Mouse (Mus musculus) adrenal gland, postnatal 0 days (tissue): ENCODE data around the gene Nf1. TPM values are rescaled to one million over a fixed set of nuclear protein-coding genes. Genes with fewer than 3 reads are reported as not detected.

Experiments
- polyA plus RNA-seq: library from polyadenylated mRNA; unstranded; fragments of >200 nt; fragmentation: Nextera tagmentation; extraction: Ambion mirVana; gene quantifications from 2 replicates; pipeline ENCODE4 v1.2.1, GENCODE M21; 2015

Nf1 gene
- 4.1 and 5.4 TPM in 2 replicates for polyA plus RNA-seq

DNA sequence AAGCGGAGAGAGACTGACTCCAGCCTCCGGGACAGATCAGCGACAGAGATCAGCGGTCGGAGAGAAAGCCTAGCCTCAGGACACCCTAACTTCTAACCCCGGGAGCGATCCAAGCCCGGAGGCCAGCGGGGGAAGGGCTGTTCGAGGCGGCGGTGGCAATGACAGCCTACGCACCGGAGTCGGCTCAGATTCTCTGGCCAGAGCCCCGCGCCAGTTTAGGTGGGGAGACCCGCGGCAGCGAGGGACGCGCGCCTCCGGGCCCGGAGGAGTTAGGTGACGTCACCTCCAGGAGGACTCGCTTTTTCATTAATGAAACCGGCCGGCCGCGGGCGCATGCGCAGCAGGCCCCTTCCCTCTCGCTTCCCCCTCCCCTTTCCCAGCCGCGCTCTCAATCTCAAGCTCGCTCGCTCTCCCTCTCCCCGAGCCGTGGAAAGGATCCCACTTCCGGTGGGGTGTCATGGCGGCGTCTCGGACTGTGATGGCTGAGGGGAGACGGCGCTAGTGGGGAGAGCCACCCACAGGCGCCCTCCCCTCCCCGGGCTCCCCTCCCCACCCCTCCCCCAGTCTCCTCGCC is at the start of gene Nf1:
Gene Nf1 (plus strand): TSS at position 460 of the 574 bp plus-strand sequence.

DNA sequence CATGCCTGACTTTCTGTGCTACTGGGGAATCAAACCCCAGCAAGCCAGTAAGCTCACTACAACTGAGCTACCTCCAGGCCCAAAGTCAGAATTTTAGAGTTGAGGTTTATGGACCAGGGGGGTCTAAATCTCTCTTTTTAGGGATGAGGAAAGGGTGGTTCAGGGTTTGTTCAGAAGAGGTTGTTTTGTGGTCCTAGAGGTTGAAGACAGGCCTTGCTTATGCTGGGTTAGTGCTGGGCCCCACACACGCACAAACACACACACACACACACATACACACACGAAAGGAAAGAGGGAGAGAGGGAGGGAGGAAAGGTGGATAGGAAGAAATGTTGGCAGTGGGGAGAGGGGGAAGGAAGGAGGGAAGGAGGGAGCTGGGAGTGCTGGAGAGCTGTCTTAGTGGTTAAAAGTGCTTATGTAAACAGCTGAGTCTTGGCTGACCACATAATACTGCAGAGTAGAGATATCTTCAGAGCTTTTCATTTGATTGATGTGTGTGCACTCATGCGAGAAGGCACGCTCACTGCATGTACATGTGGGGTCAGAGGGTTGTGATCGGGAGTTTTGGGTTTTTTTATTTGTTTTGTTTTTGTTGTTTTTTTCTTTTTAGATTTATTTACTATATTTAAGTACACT is 42.5 kb upstream of the Nf1 start, which contains the start of gene Gm9964:
Gene Gm9964 (minus strand): TSS at position 51 of the 636 bp plus-strand sequence.

DNA sequence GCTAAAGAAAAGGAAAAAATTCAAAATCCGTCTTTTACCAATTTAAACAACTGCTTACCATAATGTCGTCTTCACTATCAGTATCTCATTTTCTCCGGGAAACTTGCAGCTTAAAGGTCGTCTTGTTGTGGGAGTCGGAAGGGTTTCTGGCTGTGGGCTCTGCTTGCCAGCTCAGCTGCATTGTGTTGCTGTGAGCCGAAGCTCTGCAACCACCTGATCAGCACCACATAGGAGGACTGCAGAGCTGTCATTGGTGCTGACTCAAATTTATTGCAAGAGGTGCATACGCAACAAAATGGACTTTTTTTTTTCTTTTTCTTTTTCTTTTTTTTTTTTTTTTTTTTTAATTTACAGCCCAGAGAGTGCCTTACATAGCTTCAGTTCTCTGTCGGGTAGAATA is 164.4 kb downstream of the Nf1 start, which contains the start of gene Omg:
Gene Omg (minus strand): TSS at position 240 of the 400 bp plus-strand sequence.

DNA sequence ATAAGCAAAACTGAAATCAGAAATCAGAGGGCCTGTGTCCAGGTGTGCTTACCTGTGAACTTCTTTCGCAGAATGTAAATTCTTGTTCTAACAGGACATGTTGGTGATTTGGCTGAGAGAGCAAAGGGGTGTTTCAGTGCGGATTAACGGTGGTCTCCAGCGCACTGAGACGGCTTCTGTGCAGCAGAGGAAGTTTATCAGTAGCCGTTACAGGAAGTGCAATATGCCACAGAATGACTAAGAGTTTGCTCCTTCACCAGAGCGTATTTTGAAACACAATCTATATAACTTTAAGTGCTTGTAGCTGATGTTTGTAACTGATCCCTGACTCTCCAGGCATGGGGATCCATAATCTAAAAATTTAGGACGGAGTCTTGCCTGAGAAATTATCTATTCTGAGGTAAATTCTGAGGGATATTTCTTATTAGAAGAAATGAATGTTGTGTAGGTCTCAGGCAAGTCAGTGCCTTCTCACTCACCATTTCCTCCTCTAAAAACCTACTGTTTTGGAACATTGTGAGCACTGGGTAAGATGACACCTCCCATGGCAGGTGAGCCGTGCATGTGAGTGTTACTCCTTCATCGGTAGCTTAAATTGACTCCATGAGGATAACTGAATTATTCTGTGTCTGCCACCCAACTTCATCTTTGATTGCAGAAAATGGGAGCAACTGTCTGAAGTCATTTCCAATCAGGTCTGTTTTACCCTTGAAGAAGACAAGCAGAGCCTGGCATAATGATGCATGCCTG is 184.2 kb downstream of the Nf1 start, which contains the start of gene Evi2b:
Gene Evi2b (minus strand): TSS at position 203 of the 750 bp plus-strand sequence.

DNA sequence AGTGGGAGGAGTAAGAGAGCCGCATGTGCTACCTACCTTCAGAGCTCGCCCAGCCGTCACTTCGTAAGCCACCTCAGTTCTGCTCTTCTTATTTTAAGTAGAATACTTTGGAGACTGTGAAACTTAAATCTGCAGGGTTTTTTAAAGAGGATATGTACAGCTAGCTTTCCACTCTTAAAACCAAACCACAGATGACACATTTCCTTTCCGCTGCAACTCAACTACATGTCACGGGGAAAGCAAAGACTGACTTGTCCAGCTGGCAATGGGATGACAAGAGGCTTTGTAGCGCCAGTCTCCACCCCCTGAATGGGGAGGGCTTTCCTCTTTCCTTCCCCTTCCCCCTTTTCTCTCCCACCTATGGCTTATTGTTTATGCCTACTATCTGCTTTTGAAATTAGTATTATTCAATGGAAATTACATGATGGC is 190.9 kb downstream of the Nf1 start, which contains the start of the genes Evi2 and Evi2a:
Gene Evi2 (minus strand): TSS at position 257 of the 429 bp plus-strand sequence.
Gene Evi2a (minus strand): TSS at position 277 of the 429 bp plus-strand sequence.

DNA sequence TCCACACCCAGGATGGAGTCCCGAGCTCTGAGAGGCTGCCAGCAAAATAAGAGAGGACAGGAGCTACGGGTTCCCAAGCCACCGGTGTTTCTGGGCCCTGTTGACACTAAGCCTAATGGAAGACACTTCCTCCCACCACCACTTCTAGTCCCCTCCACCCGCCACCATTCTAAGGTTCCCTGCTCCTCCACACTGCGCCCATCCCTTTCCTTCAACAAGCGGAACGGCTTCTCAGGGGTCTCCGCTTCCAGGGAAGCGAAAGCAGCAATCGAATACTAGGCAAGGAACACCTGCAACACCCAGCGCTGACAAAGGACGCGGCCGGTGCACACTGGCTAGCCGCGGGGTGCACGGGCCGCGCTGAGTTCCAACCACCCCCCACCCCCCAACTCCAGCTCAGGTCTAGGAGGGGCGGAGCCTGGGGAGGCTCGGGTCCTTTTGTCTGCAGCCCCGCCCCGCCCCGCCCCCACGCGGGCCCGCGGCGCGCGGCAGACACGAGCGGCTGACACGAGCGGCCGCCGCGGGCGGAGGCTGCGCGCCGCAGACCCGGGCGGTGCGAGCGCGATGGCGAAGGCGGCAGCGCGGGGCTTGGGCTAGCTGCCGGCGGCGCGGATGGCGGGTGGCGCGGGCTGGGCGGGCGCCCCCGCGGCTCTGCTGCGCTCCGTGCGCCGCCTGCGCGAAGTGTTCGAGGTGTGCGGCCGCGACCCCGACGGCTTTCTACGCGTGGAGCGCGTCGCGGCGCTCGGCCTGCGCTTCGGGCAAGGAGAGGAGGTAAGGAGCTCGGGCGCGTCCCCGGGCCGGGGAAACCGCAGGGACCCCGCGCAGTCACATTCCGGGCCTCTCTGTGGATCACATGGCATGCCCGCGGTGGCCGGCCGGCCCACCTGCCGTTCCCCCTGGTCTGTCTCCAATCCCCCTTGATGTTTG is 251.4 kb downstream of the Nf1 start, which contains the start of gene Rab11fip4:
Gene Rab11fip4 (plus strand): TSS at position 549 of the 927 bp plus-strand sequence.

Other genes starting within 250 kb of the Nf1 start
- gene Ksr1, start 193.3 kb upstream of the Nf1 start, polyA plus RNA-seq, result 1.5 and 1.8 TPM in 2 replicates
- gene Wsb1, start 85.0 kb upstream of the Nf1 start, polyA plus RNA-seq, result 76.0 and 99.0 TPM in 2 replicates
- not detected in 2 replicates for gene Gm9964, start 42.8 kb upstream of the Nf1 start, polyA plus RNA-seq
- 7.9 and 12.6 TPM in 2 replicates for gene Omg, start 164.4 kb downstream of the Nf1 start, polyA plus RNA-seq
- 2.0 and 2.2 TPM in 2 replicates for gene Evi2b, start 184.1 kb downstream of the Nf1 start, polyA plus RNA-seq
- gene Evi2, start 190.9 kb downstream of the Nf1 start, polyA plus RNA-seq, result 0.36 and 0.43 TPM in 2 replicates
- gene Evi2a, start 190.9 kb downstream of the Nf1 start, polyA plus RNA-seq, result 7.1 and 7.2 TPM in 2 replicates